Mouse (Mus musculus): ENCODE results near the gene Slc29a2. TPM values are rescaled to one million over a fixed set of nuclear protein-coding genes. Genes with fewer than 3 reads are reported as not detected.

Slc29a2 gene
- polyA plus RNA-seq, 1 experiment from 2014 or later: 8.6 TPM

DNA sequence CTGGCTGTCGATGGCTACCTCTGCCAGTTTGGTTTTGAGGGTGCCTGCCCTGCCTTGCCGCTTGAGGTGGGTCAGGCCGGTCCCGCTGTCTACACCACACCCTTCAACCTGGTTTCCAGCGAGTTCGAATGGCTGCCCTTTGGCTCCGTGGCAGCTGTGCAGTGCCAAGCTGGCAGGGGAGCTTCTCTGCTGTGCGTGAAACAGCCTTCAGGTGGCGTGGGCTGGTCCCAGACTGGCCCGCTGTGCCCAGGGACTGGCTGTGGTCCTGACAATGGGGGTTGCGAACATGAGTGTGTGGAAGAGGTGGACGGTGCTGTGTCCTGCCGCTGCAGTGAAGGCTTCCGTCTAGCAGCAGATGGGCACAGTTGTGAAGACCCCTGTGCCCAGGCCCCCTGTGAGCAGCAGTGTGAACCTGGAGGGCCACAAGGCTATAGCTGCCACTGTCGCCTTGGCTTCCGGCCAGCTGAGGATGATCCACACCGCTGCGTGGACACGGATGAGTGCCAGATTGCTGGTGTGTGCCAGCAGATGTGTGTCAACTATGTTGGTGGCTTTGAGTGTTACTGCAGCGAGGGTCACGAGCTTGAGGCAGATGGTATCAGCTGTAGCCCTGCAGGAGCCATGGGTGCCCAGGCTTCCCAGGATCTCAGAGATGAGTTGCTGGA, 45.0 kb downstream of the Slc29a2 start:
- H3K27ac ChIP-seq (replicated peaks): peak overlapping the region; percentile 74
- H3K4me3 ChIP-seq: peak overlapping the region; percentile 52
- no peaks in the 10 kb centered on the region for H3K9me3 ChIP-seq (replicated peaks)
- 38% methylated on average over 21 of the region's 21 CpGs for WGBS
- no peak for DNase-seq (ENCODE audit: low spot score)
- H3K36me3 ChIP-seq: no peaks in the 10 kb centered on the region
- H3K27me3 ChIP-seq (ENCODE audit: low read depth, poor library complexity, severe bottlenecking): peaks cover 65% of the 10 kb centered on the region
- peaks cover 58% of the 10 kb centered on the region for H3K4me1 ChIP-seq

GRCm38 (mm10) chr19:5069486-5069885, 45.8 kb downstream of the Slc29a2 start:
- Histone ChIP-seq H3K27ac (replicated peaks) (no peak overlapping the region), H3K4me1 (peaks cover 58% of the 10 kb centered on the region), H3K4me3 (peak overlapping the region; percentile 52; the same call in 1 of the 2 replicates), H3K36me3 (no peaks in the 10 kb centered on the region), H3K9me3 (replicated peaks) (no peaks in the 10 kb centered on the region), H3K27me3 (ENCODE audit: low read depth, poor library complexity, severe bottlenecking) (peaks cover 73% of the 10 kb centered on the region)
- 81% methylated on average over 5 of the region's 5 CpGs for WGBS
- no peak for DNase-seq (ENCODE audit: low spot score)

GRCm38 (mm10) chr19:5069978-5070377, 46.3 kb downstream of the Slc29a2 start:
- no peaks in the 10 kb centered on the region for H3K36me3 ChIP-seq
- H3K4me3 ChIP-seq: peak overlapping the region; percentile 52; the same call in 1 of the 2 replicates
- no peaks in the 10 kb centered on the region for H3K9me3 ChIP-seq (replicated peaks)
- 85% methylated on average over 7 of the region's 7 CpGs for WGBS
- no peak for DNase-seq (ENCODE audit: low spot score)
- peaks cover 77% of the 10 kb centered on the region for H3K27me3 ChIP-seq (ENCODE audit: low read depth, poor library complexity, severe bottlenecking)
- no peak overlapping the region; the same call in 1 of the 2 replicates for H3K27ac ChIP-seq (replicated peaks)
- H3K4me1 ChIP-seq: peaks cover 58% of the 10 kb centered on the region

DNA sequence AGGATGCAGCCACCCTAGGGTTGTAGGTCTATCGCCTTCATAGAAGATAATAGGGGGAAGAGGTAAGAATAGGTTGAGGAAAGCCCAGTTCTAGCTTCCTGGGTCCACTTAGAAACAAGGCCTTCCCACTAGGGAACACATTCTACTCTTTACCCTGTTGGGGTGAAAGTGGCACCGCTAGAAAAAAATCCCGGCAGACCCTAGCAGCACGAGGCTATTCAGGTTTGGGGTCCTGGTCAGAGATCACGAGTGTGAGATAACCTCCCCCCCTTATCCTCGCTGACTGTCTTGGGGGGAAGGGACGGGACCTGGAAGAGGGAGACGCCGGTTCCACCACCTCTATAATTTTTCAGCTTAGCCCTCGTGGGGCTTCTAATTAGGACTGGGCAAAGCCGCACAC, 47.4 kb downstream of the Slc29a2 start:
- Histone ChIP-seq H3K27ac (replicated peaks) (peak overlapping the region; percentile 88), H3K4me1 (peaks cover 58% of the 10 kb centered on the region), H3K27me3 (ENCODE audit: low read depth, poor library complexity, severe bottlenecking) (peaks cover 70% of the 10 kb centered on the region), H3K36me3 (no peaks in the 10 kb centered on the region), H3K4me3 (peak overlapping the region; percentile 60), H3K9me3 (replicated peaks) (no peaks in the 10 kb centered on the region)
- WGBS: 9% methylated on average over 11 of the region's 11 CpGs
- DNase-seq (ENCODE audit: low spot score): no peak

GRCm38 (mm10) chr19:5071545-5072369, 48.1 kb downstream of the Slc29a2 start:
- H3K4me3 ChIP-seq: peak overlapping the region; percentile 60
- under 1% methylated on average over 40 of the region's 40 CpGs for WGBS
- DNase-seq (ENCODE audit: low spot score): peak; percentile 86
- no peaks in the 10 kb centered on the region for H3K9me3 ChIP-seq (replicated peaks)
- no peaks in the 10 kb centered on the region for H3K36me3 ChIP-seq
- H3K4me1 ChIP-seq: peaks cover 58% of the 10 kb centered on the region
- peaks cover 64% of the 10 kb centered on the region for H3K27me3 ChIP-seq (ENCODE audit: low read depth, poor library complexity, severe bottlenecking)
- H3K27ac ChIP-seq (replicated peaks): peak overlapping the region; percentile 88

- peak; percentile 38 for DNase-seq (ENCODE audit: low spot score)
- Histone ChIP-seq H3K4me3 (peak overlapping the region; percentile 60), H3K36me3 (no peaks in the 10 kb centered on the region), H3K27ac (replicated peaks) (peak overlapping the region; percentile 88), H3K9me3 (replicated peaks) (no peaks in the 10 kb centered on the region), H3K27me3 (ENCODE audit: low read depth, poor library complexity, severe bottlenecking) (peaks cover 56% of the 10 kb centered on the region), H3K4me1 (peaks cover 50% of the 10 kb centered on the region)
- WGBS: 5% methylated on average over 20 of the region's 20 CpGs
These were observed 48.8 kb downstream of the Slc29a2 start for GRCm38 (mm10) chr19:5072389-5073019.

GRCm38 (mm10) chr19:5073028-5073427, 49.4 kb downstream of the Slc29a2 start:
- Histone ChIP-seq H3K4me1 (peaks cover 45% of the 10 kb centered on the region), H3K27ac (replicated peaks) (no peak overlapping the region), H3K36me3 (no peaks in the 10 kb centered on the region), H3K4me3 (peak overlapping the region; percentile 60), H3K27me3 (ENCODE audit: low read depth, poor library complexity, severe bottlenecking) (peaks cover 51% of the 10 kb centered on the region), H3K9me3 (replicated peaks) (no peaks in the 10 kb centered on the region)
- DNase-seq (ENCODE audit: low spot score): peak; percentile 75
- 2% methylated on average over 15 of the region's 15 CpGs for WGBS

GRCm38 (mm10) chr19:5073518-5073917, 49.9 kb downstream of the Slc29a2 start:
- H3K36me3 ChIP-seq: no peaks in the 10 kb centered on the region
- peaks cover 40% of the 10 kb centered on the region for H3K4me1 ChIP-seq
- WGBS: 46% methylated on average over 5 of the region's 5 CpGs
- H3K27ac ChIP-seq (replicated peaks): no peak overlapping the region
- peaks cover 46% of the 10 kb centered on the region for H3K27me3 ChIP-seq (ENCODE audit: low read depth, poor library complexity, severe bottlenecking)
- no peak overlapping the region for H3K4me3 ChIP-seq
- DNase-seq (ENCODE audit: low spot score): no peak
- no peaks in the 10 kb centered on the region for H3K9me3 ChIP-seq (replicated peaks)

DNA sequence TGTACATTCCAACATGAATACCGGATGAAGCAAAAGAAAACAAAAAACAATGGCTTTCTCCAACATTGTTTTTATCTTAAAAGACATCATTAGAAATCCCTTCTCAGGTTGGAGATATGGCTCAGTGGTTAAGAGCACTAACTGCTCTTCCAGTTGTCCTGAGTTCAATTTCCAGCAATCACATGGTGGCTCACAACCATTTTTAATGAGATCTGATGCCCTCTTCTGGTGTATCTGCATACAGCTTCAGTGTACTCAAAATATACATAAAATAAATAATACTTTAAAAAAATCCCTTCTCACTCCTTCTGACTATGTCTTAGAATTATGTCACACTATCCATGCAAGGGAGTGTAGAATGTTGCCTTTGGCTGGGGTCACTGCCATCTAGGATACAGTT, 55.6 kb downstream of the Slc29a2 start:
- Histone ChIP-seq H3K36me3 (no peaks in the 10 kb centered on the region), H3K27ac (replicated peaks) (no peak overlapping the region), H3K9me3 (replicated peaks) (no peaks in the 10 kb centered on the region), H3K4me3 (no peak overlapping the region), H3K27me3 (ENCODE audit: low read depth, poor library complexity, severe bottlenecking) (peaks cover 56% of the 10 kb centered on the region), H3K4me1 (no peaks in the 10 kb centered on the region)
- no peak for DNase-seq (ENCODE audit: low spot score)
- WGBS: 85% methylated on average over 1 of the region's 1 CpGs

Other genes starting within 250 kb of the Slc29a2 start
- 93.6 and 108 TPM in 2 replicates for gene Rbm4, start 230.0 kb upstream of the Slc29a2 start, polyA plus RNA-seq (2016; fragmentation: Nextera tagmentation; extraction: Ambion mirVana)
- gene Gm21992, start 212.2 kb upstream of the Slc29a2 start, polyA plus RNA-seq (2016; fragmentation: Nextera tagmentation; extraction: Ambion mirVana): 35.3 and 37.6 TPM in 2 replicates
- gene Rbm14, start 212.2 kb upstream of the Slc29a2 start, polyA plus RNA-seq (2016; fragmentation: Nextera tagmentation; extraction: Ambion mirVana): 136 TPM in 2 replicates
- 41.6 and 43.1 TPM in 2 replicates for gene Ccs, start 184.5 kb upstream of the Slc29a2 start, polyA plus RNA-seq (2016; fragmentation: Nextera tagmentation; extraction: Ambion mirVana)
- 0.07 and 0.14 TPM in 2 replicates for gene Ccdc87, start 184.5 kb upstream of the Slc29a2 start, polyA plus RNA-seq (2016; fragmentation: Nextera tagmentation; extraction: Ambion mirVana)
- 29.8 and 38.4 TPM in 2 replicates for gene Ctsf, start 168.7 kb upstream of the Slc29a2 start, polyA plus RNA-seq (2016; fragmentation: Nextera tagmentation; extraction: Ambion mirVana)
- 0.99 and 1.9 TPM in 2 replicates for gene Actn3, start 146.0 kb upstream of the Slc29a2 start, polyA plus RNA-seq (2016; fragmentation: Nextera tagmentation; extraction: Ambion mirVana)
- gene Zdhhc24, start 145.2 kb upstream of the Slc29a2 start, polyA plus RNA-seq (2016; fragmentation: Nextera tagmentation; extraction: Ambion mirVana): 14.6 and 17.7 TPM in 2 replicates
- gene Bbs1, start 117.2 kb upstream of the Slc29a2 start, polyA plus RNA-seq (2016; fragmentation: Nextera tagmentation; extraction: Ambion mirVana): 7.0 and 10.3 TPM in 2 replicates
- gene Dpp3, start 95.6 kb upstream of the Slc29a2 start, polyA plus RNA-seq (2016; fragmentation: Nextera tagmentation; extraction: Ambion mirVana): 197 and 214 TPM in 2 replicates
- gene Peli3, start 80.7 kb upstream of the Slc29a2 start, polyA plus RNA-seq (2016; fragmentation: Nextera tagmentation; extraction: Ambion mirVana): 1.5 and 1.9 TPM in 2 replicates
- gene Mrpl11, start 61.7 kb upstream of the Slc29a2 start, polyA plus RNA-seq (2016; fragmentation: Nextera tagmentation; extraction: Ambion mirVana): 156 and 163 TPM in 2 replicates
- not detected in 2 replicates for gene Npas4, start 33.5 kb upstream of the Slc29a2 start, polyA plus RNA-seq (2016; fragmentation: Nextera tagmentation; extraction: Ambion mirVana)
- 39.4 and 42.1 TPM in 2 replicates for gene B4gat1, start 15.0 kb downstream of the Slc29a2 start, polyA plus RNA-seq (2016; fragmentation: Nextera tagmentation; extraction: Ambion mirVana)
- gene AC124502.3, start 15.0 kb downstream of the Slc29a2 start, polyA plus RNA-seq (2016; fragmentation: Nextera tagmentation; extraction: Ambion mirVana): 2.2 and 4.4 TPM in 2 replicates
- gene Brms1, start 17.5 kb downstream of the Slc29a2 start, polyA plus RNA-seq (2016; fragmentation: Nextera tagmentation; extraction: Ambion mirVana): 83.2 and 85.6 TPM in 2 replicates
- 2.5 and 2.8 TPM in 2 replicates for gene Rin1, start 26.6 kb downstream of the Slc29a2 start, polyA plus RNA-seq (2016; fragmentation: Nextera tagmentation; extraction: Ambion mirVana)
- gene Cd248, start 44.2 kb downstream of the Slc29a2 start, polyA plus RNA-seq (2016; fragmentation: Nextera tagmentation; extraction: Ambion mirVana): 25.3 and 34.1 TPM in 2 replicates
- gene Tmem151a, start 61.7 kb downstream of the Slc29a2 start, polyA plus RNA-seq (2016; fragmentation: Nextera tagmentation; extraction: Ambion mirVana): 0.97 and 1.0 TPM in 2 replicates
- 85.1 and 90.7 TPM in 2 replicates for gene Yif1a, start 64.7 kb downstream of the Slc29a2 start, polyA plus RNA-seq (2016; fragmentation: Nextera tagmentation; extraction: Ambion mirVana)
- gene Cnih2, start 74.7 kb downstream of the Slc29a2 start, polyA plus RNA-seq (2016; fragmentation: Nextera tagmentation; extraction: Ambion mirVana): 42.2 and 72.4 TPM in 2 replicates
- gene Rab1b, start 83.2 kb downstream of the Slc29a2 start, polyA plus RNA-seq (2016; fragmentation: Nextera tagmentation; extraction: Ambion mirVana): 267 and 280 TPM in 2 replicates
- gene Klc2, start 94.7 kb downstream of the Slc29a2 start, polyA plus RNA-seq (2016; fragmentation: Nextera tagmentation; extraction: Ambion mirVana): 31.1 and 40.7 TPM in 2 replicates
- 21.3 and 23.7 TPM in 2 replicates for gene Pacs1, start 249.3 kb downstream of the Slc29a2 start, polyA plus RNA-seq (2016; fragmentation: Nextera tagmentation; extraction: Ambion mirVana)